Mouse (Mus musculus): ENCODE measurements around the gene Vpreb3.

DNA sequence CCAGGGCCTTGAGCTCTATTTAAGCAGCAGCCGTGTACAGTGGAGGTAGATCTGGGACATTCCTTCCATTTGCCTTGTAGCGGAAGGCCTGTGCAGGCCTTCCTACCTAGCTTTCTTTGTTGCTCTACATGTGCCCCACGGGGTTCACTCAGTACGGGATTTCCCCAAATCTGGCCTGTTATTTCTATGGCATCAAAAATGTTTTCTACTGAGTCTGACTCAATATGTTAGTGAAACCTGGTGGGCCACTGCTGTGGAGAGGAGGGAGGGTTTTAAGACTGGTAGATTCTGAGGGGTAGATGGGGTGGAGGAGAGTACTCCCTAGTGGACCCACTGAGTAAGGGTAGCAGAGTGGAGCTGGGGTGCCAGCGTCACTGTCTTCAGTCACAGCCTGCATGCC, 47.1 kb upstream of the Vpreb3 start:
- TF ChIP-seq CTCF (IDR thresholded peaks at IDR 0.05; ENCODE audit: low read depth) (no peak), EP300 (IDR thresholded peaks at IDR 0.05; ENCODE audit: low read depth) (no peak)
